Mouse (Mus musculus) frontal cortex, postnatal 36 days (tissue): ENCODE results near the gene 4930451I11Rik.

Experiments used
- DNase-seq, 2 experiments: peaks; one replicate each; pipeline ENCODE4 v3.0.0; 2022; ENCODE audit warnings: low spot score in 2 of 2

The 4930451I11Rik gene

GRCm38 (mm10) chr7:126781661-126782370, 49.6 kb downstream of the 4930451I11Rik start:
- no peak for DNase-seq

GRCm38 (mm10) chr7:126780971-126781635, 50.3 kb downstream of the 4930451I11Rik start, which contains the start of gene Tbx6:
Tbx6 (plus strand) TSS chr7:126781483.
- DNase-seq, result no peak
